Mouse (Mus musculus): ENCODE measurements around the gene Pkib.

The Pkib gene

DNA sequence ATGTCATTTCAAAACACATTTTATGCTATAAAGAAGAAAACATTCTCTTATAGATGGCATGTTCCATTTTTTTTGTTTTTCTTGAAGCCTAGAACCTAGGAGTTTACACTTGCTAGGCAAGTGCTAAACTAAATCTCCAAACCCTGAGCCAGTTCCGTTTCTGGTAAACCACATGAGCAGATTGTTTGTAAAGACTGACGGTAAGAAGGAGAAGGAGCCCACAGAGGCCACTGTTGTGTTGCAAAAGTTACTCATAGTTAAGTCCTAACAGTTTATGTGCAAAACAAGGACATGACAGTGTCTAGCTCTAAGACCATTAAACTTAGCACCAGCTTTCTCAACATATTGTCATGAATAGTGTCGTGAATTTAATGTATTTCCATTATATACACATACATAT is 99.9 kb downstream of the Pkib start:
- in situ Hi-C loops (cut with MboI, MseI): no loop called here

DNA sequence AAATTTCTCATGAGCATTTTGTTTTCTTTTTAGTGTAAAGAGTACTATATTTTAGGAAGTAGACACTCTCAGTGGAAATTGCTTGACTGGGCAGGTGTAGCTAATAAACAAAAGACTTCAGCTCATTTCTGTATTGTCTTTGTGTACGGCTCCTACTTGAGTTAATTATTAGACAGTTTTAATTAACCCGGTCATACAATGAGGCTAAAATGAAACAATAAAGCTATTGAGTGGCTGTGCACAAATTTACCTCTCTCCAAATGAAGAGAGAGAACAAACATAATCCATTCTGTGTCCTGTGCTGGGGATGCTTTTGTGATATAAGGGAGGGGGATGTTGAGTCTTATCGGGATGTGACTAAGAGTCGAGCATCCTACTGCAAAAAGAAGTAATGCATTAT is 109.0 kb downstream of the Pkib start:
- in situ Hi-C loops (cut with MboI, MseI): no loop called here

DNA sequence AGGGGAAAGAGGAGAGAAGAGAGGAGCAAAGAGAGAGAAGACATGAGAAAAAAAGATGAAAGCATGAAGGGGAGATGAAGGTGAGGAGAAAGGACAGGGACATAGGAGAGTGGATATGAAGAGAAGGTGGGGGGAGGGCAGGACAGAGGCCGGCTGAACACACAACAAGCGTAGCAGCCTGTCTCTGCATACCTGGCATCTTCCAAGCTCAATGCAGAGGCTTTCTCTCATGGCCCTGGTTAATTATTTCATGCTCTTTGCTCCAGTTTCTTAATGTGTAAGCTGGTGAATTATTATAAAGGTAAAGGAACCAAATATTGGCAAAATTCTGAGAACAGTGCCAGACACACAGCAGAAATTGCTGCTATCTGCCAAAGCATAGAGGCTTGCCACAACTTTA is 109.6 kb downstream of the Pkib start:
- in situ Hi-C loops (cut with MboI, MseI): no loop called here

DNA sequence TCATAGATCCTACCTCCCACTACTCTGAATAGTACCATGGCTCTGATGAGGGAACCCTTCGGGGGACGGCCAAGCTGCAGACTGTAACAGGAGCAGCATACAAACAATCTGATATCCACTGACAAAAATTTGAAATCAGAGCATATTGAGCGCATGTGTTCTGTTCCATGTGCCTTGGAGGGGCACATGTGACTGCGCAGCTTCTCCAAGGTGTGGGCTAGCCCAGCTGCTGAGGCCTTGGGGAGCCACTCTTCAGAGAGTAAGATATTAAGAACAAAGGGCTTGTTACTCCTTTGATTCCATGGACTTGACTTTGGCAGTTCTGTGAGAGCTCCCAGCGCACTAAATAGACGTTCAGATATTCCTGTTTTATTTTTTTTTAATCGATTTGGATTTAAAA is 111.3 kb downstream of the Pkib start:
- in situ Hi-C loops (cut with MboI, MseI): no loop called here

DNA sequence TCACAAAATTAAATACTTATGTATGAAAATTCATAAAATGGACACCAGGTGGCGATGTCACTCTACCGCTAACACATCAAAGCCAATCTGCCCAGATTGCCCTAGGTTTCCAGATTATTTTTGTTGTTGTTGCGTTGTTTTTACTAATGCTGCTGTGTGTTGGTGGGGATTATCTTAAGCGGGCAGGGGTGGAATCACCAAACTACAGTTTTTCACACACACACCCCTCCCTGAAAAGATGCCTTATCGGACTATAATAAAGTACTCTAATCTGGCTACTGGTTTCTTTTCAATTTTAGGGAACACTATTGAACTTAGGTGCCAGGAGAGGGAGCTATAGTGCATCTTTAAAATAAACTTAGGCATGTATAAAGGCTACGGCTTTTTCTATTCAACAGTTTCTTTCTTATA is 111.8 kb downstream of the Pkib start:
- in situ Hi-C loops (cut with MboI, MseI): no loop called here

DNA sequence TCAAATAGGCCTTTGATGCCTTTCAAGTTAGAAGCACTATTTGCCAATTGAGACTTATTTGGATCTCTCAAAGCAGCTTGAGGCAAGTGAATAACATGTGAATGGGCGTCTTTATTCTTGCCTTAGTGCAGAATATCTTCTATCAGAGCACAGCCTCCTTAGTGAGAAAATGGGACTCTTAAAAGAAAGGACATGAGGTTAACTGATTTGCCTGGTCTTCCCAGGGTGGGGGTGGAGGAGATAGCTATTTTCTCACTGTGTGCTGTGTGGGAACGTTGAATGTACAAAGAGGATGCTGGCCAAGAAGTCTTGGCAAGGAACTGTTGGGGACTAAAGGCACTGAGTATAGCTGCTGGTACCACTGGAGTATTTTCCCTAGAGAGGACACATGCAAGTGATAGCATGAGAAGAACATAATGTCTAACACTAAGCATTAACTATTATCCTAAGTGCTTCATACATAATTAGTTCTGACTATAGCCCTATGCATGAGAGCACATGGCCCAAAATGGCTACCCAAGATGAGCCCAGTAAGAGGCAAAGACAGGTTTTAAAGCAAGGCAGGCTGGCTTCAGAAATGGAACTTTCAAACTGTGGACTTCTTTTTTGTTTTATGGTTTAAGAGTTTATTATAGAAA is 112.5 kb downstream of the Pkib start:
- in situ Hi-C loops (cut with MboI, MseI): no loop called here

DNA sequence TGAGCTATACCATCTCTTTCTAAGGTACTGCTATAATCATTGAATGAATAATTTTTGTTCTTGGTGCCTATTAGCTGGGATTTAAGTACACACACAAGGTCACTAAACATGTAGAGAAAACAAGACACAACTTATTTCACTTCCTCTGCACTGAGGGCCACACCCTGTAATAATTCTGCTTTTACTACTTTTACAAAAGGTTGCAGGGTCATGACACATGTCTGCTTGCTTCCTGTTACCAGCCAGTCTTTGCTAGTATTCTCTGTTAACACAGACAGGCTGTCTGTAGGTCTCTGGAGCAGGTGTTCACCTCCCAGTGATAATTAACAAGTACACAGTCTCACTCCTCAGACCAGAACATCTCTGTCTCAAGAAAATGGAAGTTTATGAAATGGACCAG is 113.7 kb downstream of the Pkib start:
- in situ Hi-C loops (cut with MboI, MseI): loop anchor here (5.0 kb wide), 2 partner anchors 42 to 97 kb away; no protein-coding TSS in a partner anchor

DNA sequence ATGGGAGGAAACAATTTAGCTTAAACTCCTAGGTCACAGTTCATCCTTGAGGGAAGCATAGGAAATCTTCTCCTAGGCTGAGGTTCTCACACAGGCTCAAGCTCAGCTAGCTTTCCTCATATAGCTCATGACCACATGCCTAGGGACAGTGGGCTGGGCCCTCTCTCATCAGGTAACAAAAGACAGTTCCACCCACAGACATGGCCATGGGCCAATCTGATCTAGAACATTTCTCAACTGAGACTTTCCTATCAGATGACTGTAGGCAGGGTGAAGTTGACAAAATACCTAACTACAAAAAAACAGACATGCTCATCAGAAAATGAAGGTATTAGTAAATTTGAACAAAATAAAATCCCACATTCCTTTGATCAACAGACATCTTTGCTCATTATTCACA is 115.3 kb downstream of the Pkib start:
- in situ Hi-C loops (cut with MboI, MseI): loop anchor here (5.0 kb wide), 2 partner anchors 40 to 95 kb away; no protein-coding TSS in a partner anchor

DNA sequence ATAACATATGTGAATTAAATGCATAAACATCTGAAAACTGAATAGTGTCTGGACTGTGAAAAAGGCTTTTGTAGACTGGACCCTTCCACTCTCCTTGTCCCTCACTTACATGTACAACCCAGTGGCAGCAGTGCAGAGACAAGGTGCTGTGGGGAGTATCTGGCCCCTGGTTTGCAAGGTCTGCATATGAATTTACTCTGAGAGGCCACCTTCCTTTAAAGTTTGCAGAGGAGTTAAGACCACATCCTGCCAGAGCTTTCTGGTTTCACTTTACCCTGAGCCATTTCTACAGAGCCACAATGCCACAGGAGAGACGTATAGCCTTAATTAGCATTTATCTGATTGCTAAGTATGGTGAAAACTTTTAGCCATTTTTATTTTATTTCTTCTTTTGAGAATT is 121.6 kb downstream of the Pkib start:
- in situ Hi-C loops (cut with MboI, MseI): no loop called here

DNA sequence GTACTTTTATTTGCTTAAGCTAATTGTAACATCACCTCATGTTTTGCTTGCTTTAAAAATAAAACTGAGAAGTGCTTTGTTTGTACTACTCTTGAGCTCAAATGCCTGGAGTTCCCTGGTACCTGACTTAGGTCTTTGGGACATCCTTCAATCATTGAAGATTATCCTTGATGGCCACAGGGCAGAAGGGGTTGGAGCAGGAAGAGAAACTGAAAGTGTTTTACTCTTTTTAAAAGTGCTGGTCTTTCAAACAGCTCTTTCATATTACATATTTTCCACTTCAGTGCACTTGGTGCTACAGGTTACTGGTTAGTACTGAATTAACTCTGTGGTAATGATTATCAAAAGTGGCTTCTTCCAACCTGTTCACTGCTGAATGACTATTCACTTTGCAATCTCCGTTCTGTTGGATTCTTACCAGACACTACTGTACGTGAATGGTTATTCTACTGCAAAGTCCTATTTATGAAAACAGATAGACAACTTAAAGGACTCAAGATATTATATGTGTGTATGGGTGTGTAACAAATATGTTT is 123.5 kb downstream of the Pkib start:
- in situ Hi-C loops (cut with MboI, MseI): no loop called here

DNA sequence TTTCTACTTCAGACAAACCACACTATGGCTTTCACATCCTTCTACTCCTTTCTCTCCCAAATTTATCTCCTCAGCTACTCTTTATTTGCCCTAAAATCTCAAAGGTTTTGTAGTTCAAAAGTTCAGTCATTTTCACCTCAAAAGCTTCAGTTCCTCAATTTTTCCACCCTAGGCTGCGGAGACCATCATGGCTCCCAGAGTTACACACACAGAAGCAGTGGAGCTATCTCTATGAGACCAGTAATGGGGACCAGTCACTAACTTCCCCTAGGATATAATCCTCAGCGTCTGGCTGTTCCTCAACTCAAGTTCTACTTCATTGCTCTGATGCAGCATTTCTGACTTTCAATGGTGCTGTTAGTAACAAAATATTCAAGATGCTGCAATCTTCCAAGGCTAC is 127.2 kb downstream of the Pkib start:
- in situ Hi-C loops (cut with MboI, MseI): no loop called here

DNA sequence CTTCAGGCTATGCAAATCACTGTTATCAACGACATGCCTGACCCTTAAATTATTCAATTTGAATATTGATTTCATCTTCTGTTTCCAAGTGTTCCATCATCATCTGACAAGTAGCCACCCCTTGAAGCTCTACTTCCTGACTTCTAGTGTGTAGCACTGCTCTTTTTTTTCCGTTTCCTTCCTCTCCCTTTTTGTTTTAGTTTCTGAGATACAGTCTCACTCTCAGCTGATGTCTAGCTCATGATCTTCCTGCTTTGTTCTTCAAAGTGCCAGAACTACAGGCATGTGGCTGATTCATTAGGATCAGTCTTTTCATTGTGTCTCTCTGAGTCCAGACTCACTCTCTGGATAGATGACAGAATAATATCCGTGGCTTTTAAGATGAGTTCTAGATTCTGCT is 128.9 kb downstream of the Pkib start:
- in situ Hi-C loops (cut with MboI, MseI): no loop called here

DNA sequence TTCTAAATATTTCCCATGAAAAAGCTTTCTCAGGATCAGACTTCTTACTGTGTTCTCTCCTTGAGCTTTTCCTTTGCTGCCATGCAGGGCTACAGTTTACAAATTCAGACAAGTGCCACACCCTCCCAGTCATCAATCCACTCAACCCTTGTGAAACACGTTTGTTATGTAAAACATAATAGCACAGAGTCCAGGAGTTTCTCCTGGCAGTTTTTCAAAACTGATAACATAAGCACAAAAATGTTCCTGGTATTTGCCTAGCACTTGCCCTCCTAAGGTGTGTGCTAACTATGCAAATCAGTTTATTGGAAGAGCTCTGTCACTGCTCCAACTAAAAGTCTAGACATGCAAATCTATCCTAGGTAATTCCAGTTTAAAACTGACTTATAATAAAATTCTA is 131.3 kb downstream of the Pkib start:
- in situ Hi-C loops (cut with MboI, MseI): no loop called here

DNA sequence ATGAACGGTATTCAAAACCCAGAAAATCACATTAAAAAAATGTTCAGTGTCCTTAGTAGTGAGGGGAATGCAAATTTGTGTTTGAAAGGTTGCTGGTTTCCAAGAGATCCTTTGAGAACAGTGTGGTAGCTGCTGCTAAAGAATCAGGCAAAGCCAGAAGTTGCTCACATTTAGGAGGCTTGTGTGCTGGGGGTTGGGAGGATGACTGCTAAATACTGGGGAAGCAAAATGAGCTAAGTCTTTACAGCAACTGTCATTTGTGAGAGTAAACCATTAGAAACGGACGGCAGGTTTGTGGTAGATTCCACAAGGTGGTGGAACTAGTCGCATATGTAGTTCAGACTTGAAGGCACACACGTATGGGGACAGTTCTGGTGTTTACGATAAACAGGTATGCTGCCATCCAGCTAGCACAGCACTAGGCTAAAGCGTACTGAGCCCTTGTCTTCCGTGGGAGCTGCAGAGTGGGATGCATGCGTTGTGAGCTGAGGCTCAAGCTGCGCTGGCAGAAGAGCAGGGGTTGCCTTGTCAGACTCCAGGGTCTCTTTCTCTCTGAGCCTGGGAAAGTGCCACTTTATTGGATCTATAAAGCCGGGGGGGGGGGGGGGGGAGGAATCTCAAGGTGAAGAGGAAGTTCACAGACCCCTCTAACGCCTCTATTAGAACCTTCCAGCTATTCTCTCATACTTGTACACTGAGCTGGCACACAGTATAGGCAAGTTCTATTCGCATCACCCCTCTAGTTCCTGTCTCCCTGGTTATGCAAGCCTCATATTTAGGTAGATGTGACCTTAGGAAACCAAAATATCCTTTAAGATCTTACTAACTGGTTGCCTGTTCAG is 151.7 kb downstream of the Pkib start:
- in situ Hi-C loops (cut with MboI, MseI): no loop called here

DNA sequence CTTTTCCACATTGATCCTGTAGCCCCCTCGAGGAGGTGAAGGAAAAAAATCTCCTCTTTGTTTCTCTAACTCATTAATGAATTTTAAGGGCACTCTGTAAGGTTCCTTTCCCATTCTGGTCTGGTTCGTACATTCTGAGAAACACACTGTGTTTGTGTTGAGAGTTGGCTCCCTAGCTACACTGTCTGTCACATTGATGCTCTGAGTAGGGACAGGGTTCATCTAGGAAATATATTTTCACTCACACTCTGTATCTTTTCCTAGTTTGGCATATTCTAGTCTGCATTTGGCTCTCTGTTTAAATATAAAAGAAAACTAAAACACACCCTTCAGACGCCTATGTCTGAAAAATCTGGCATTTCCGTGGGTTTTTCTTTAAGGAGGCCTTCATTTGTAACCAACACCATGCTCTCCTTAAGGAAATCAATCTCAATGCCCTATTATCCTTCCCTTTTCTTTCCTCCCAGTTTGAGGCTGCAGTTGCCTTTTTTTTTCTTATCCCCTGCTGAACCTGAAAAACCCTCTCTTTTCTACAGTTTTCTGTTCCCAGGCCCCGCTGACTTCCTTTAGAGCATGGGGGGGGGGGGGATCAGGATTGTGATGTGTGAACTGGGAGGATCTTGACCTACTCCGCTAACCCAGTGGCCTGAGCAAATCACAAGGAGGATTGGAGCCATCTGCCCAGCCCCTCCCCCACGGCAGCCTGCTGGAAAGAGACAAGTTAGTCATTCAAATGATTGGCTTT is 152.5 kb downstream of the Pkib start:
- in situ Hi-C loops (cut with MboI, MseI): no loop called here

DNA sequence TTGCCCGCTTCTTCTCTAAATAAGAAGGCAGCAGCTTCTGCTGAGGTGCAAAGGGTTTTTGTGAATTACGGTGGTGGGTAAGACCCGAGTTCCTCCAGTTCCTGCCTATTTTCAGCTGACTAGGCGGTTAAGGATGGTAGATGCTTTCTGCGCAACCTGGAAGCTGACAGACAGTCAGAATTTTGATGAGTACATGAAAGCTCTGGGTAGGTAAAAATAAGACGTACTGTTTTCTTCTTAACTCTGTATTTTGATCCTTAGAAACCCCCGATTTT is 153.0 kb downstream of the Pkib start, which contains the start of gene Fabp7:
Gene Fabp7, plus strand, starts transcription at position 6 of the 275 bp plus-strand sequence.
- in situ Hi-C loops (cut with MboI, MseI): loop anchor here (5.0 kb wide), 1 partner anchor 38 kb away; no protein-coding TSS in a partner anchor

DNA sequence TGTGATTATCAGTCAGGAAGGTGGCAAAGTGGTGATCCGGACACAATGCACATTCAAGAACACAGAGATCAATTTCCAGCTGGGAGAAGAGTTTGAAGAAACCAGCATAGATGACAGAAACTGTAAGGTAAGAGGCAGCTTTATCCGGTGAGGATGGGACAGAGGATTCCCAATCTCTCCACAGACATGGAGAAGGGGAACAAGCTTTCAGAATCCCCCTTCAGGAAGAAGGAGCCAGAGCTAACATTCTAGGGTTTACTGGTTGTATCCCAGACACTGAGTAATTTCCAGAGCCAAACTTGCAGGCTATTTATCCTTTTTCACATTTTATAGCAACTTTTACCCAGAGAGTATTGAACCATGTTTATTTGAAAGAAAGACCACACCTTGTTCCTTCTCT is 153.8 kb downstream of the Pkib start:
- in situ Hi-C loops (cut with MboI, MseI): loop anchor here (5.0 kb wide), 1 partner anchor 38 kb away; no protein-coding TSS in a partner anchor
